Mouse (Mus musculus) heart, adult 2 months (tissue): ENCODE results near the gene Bpifb5. TPM values are rescaled to one million over a fixed set of nuclear protein-coding genes. Genes with fewer than 3 reads are reported as not detected.
"Not testable (repeated sequence)": the region's sequence is repeated elsewhere in the genome, so short reads cannot be mapped to it uniquely, and the experiment has no call there.

Experiments used
- DNase-seq, 2 experiments: peaks; one replicate each; pipeline ENCODE4 v3.0.0; 2021
- H3K27ac ChIP-seq: fragments of 200-600 bp; 2 replicates; pipeline ENCODE4 v1.8.1; 2022
- H3K27me3 ChIP-seq: fragments of 200-500 bp; 2 replicates; pipeline ENCODE4 v1.6.1; 2012; ENCODE audit warnings: mild to moderate bottlenecking, low read length, inconsistent platforms, mixed read lengths; ENCODE audit not compliant: control insufficient read depth, insufficient read depth
- H3K36me3 ChIP-seq: fragments of 200-500 bp; 2 replicates; pipeline ENCODE4 v1.6.1; 2012; ENCODE audit warnings: low read length, inconsistent platforms; ENCODE audit not compliant: control insufficient read depth, insufficient read depth
- H3K4me1 ChIP-seq: fragments of 200-500 bp; 2 replicates; pipeline ENCODE4 v1.6.1; 2011; ENCODE audit warnings: low read length; ENCODE audit not compliant: control insufficient read depth, insufficient read depth
- H3K4me3 ChIP-seq: fragments of 200-600 bp; 2 replicates; pipeline ENCODE4 v1.8.1; 2022
- H3K79me2 ChIP-seq: fragments of 200-500 bp; replicated peaks from 2 replicates; pipeline ENCODE4 v1.6.1; 2012; ENCODE audit warnings: mild to moderate bottlenecking, inconsistent platforms, low read length, moderate library complexity, mixed read lengths; ENCODE audit not compliant: control insufficient read depth, insufficient read depth
- H3K9ac ChIP-seq: fragments of 200-500 bp; 2 replicates; pipeline ENCODE4 v1.6.1; 2012; ENCODE audit warnings: low read depth, mild to moderate bottlenecking, control low read depth, inconsistent platforms, low read length, mixed read lengths
- CTCF ChIP-seq: fragments of 200-600 bp; IDR thresholded peaks from 2 replicates; pipeline ENCODE4 v1.8.1; 2022; ENCODE audit warnings: antibody characterized with exemption, mild to moderate bottlenecking, moderate library complexity
- EP300 ChIP-seq: fragments of 200-500 bp; IDR thresholded peaks from 2 replicates; pipeline ENCODE4 v1.6.1; 2011; ENCODE audit warnings: low read depth, low read length, control low read depth; ENCODE audit not compliant: insufficient read depth
- POLR2A ChIP-seq: fragments of 200-500 bp; IDR thresholded peaks from 2 replicates; pipeline ENCODE4 v1.6.1; 2011; ENCODE audit warnings: mild to moderate bottlenecking, low read depth, low read length, control low read depth; ENCODE audit not compliant: insufficient read depth
- WGBS: fragments of 180-500 bp; shearing (Covaris S2); methylation state at CpG from one replicate; pipeline ENCODE4 v1.1.7; 2018; 5-methylcytosine and 5-hydroxymethylcytosine counted together
- intact Hi-C: fragments of 180-260 bp; cut with DNase I; formaldehyde crosslinking; loops from one replicate; pipeline ENCODE4 v1.15.1; 2025
- polyA plus RNA-seq: library from polyadenylated mRNA; depleted of rRNA; stranded (reverse); fragments of >200 nt; gene quantifications from 2 replicates; pipeline ENCODE4 v1.2.3, GENCODE M21; 2012
- total RNA-seq, 2 experiments: library from RNA; stranded (reverse); gene quantifications; 2 replicates each; pipeline ENCODE4 v1.2.3; 2021

Gene Bpifb5
- total and polyA plus RNA-seq, 3 experiments, result 0.08 TPM; not detected in 2

DNA sequence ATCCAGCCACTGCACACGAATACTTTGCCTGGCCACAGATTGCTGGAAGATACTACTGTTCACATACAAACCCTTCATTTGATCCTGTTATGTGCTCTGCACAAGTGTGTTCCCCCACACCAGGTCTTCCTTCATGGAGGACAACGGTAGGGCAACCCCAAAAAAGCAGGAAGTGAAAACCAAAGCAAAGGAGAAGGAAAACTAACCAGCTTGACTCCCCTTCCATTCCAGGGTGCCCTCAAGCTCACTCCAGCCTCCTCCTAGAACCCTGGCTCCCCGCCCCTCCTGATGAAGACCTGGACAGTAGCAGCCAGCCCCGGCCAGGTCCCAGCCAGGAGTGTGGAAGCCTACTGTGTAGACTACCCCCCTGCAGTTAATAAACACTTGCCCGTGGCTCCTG is 3.6 kb upstream of the Bpifb5 start:
- no peak for DNase-seq
- H3K79me2 ChIP-seq, result no peaks in the 10 kb centered on the region
- no peak overlapping the region for H3K4me3 ChIP-seq
- H3K4me1 ChIP-seq, result no peaks in the 10 kb centered on the region
- H3K9ac ChIP-seq, result no peak overlapping the region
- 77% methylated on average over 5 of the region's 5 CpGs for WGBS
- H3K36me3 ChIP-seq, result no peaks in the 10 kb centered on the region
- intact Hi-C loops, result loop anchor here (5.0 kb wide), 1 partner anchor 72 kb away; no protein-coding TSS in a partner anchor
- TF ChIP-seq POLR2A, result no peak
- no peak for TF ChIP-seq EP300
- no peak for TF ChIP-seq CTCF
- no peak overlapping the region for H3K27ac ChIP-seq
- H3K27me3 ChIP-seq, result no peaks in the 10 kb centered on the region

GRCm38 (mm10) chr2:154223917-154224273 is 353 bp downstream of the Bpifb5 start:
- H3K4me1 ChIP-seq, result no peaks in the 10 kb centered on the region
- H3K36me3 ChIP-seq, result no peaks in the 10 kb centered on the region
- H3K79me2 ChIP-seq, result no peaks in the 10 kb centered on the region
- H3K4me3 ChIP-seq, result no peak overlapping the region
- DNase-seq, result no peak
- 49% methylated on average over 2 of the region's 2 CpGs for WGBS
- H3K9ac ChIP-seq, result no peak overlapping the region
- TF ChIP-seq CTCF, result no peak
- TF ChIP-seq EP300, result no peak
- no peak for TF ChIP-seq POLR2A
- H3K27ac ChIP-seq, result no peak overlapping the region
- no peaks in the 10 kb centered on the region for H3K27me3 ChIP-seq
- intact Hi-C loops, result no loop called here

- intact Hi-C loops, result no loop called here
- Histone ChIP-seq H3K36me3 (no peaks in the 10 kb centered on the region), H3K4me1 (no peaks in the 10 kb centered on the region), H3K27me3 (no peaks in the 10 kb centered on the region), H3K9ac (no peak overlapping the region), H3K27ac (no peak overlapping the region), H3K4me3 (no peak overlapping the region), H3K79me2 (no peaks in the 10 kb centered on the region)
- DNase-seq, result no peak
- TF ChIP-seq EP300 (no peak), CTCF (no peak), POLR2A (no peak)
- 67% methylated on average over 4 of the region's 4 CpGs for WGBS
Measured at GRCm38 (mm10) chr2:154226991-154227390, 3.4 kb downstream of the Bpifb5 start.

GRCm38 (mm10) chr2:154227830-154228229 is 4.3 kb downstream of the Bpifb5 start:
- 60% methylated on average over 5 of the region's 5 CpGs for WGBS
- no peak for DNase-seq
- intact Hi-C loops, result no loop called here

GRCm38 (mm10) chr2:154233426-154233825 is 9.9 kb downstream of the Bpifb5 start:
- 87% methylated on average over 6 of the region's 6 CpGs for WGBS

More at GRCm38 (mm10) chr2:154227830-154228229, 4.3 kb downstream of the Bpifb5 start:
- Histone ChIP-seq H3K9ac (no peak overlapping the region), H3K27ac (no peak overlapping the region), H3K79me2 (no peaks in the 10 kb centered on the region), H3K4me1 (no peaks in the 10 kb centered on the region), H3K36me3 (no peaks in the 10 kb centered on the region), H3K4me3 (no peak overlapping the region), H3K27me3 (no peaks in the 10 kb centered on the region)
- TF ChIP-seq POLR2A (no peak), EP300 (no peak), CTCF (no peak)

DNA sequence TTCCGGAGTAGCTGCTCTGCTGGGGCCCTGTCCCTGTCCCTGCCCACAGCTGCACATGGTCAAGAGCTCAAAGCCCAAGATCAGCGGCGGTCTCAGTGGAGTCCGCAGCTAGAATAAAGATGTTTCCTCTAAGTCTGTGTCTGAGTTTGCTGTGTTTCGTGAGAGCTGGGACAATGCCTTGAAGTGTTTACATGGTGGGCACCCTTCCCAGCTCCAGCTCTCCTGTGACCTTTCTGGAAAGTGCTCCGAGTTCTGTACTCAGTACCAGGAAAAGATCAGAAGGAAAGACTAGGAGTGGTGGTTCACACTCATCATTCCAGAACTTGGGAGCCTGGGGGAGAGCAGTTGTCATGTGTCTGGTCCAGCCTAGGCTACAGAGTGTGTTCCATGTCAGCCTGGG is 17.2 kb downstream of the Bpifb5 start:
- 74% methylated on average over 6 of the region's 6 CpGs for WGBS
- no peak for TF ChIP-seq POLR2A
- no peak for TF ChIP-seq EP300
- TF ChIP-seq CTCF, result no peak
- intact Hi-C loops, result no loop called here

More at GRCm38 (mm10) chr2:154233426-154233825, 9.9 kb downstream of the Bpifb5 start:
- no peaks in the 10 kb centered on the region for H3K79me2 ChIP-seq
- no peak overlapping the region for H3K4me3 ChIP-seq
- intact Hi-C loops, result no loop called here
- TF ChIP-seq CTCF (no peak), EP300 (no peak), POLR2A (no peak)
- H3K4me1 ChIP-seq, result no peaks in the 10 kb centered on the region
- H3K27ac ChIP-seq, result no peak overlapping the region
- H3K36me3 ChIP-seq, result no peaks in the 10 kb centered on the region
- no peak for DNase-seq
- no peak overlapping the region for H3K9ac ChIP-seq
- H3K27me3 ChIP-seq, result no peaks in the 10 kb centered on the region

GRCm38 (mm10) chr2:154242726-154243125 is 19.2 kb downstream of the Bpifb5 start:
- DNase-seq, H3K4me3 ChIP-seq, H3K36me3 ChIP-seq, H3K9ac ChIP-seq, H3K79me2 ChIP-seq, H3K27me3 ChIP-seq, H3K4me1 ChIP-seq, intact Hi-C loops, H3K27ac ChIP-seq: not testable (repeated sequence)
- 95% methylated on average over 12 of the region's 12 CpGs for WGBS

More for the DNA sequence above, 17.2 kb downstream of the Bpifb5 start:
- no peak overlapping the region for H3K27ac ChIP-seq
- H3K4me1 ChIP-seq, result no peaks in the 10 kb centered on the region
- H3K36me3 ChIP-seq, result no peaks in the 10 kb centered on the region
- no peaks in the 10 kb centered on the region for H3K79me2 ChIP-seq
- no peaks in the 10 kb centered on the region; the same call in 1 of the 2 replicates for H3K27me3 ChIP-seq
- no peak for DNase-seq
- H3K9ac ChIP-seq, result no peak overlapping the region
- no peak overlapping the region for H3K4me3 ChIP-seq
